Mouse (Mus musculus): ENCODE data around the gene Slc2a5. TPM values are rescaled to one million over a fixed set of nuclear protein-coding genes. Genes with fewer than 3 reads are reported as not detected.

Slc2a5 gene
- polyA plus RNA-seq, 1 experiment from 2014 or later = 2.2 TPM

GRCm38 (mm10) chr4:150118163-150118562, 920 bp upstream of the Slc2a5 start:
- H3K4me2 ChIP-seq (replicated peaks; ENCODE audit: low read depth, low read length) = no peak overlapping the region
- no peak overlapping the region for H3K27ac ChIP-seq (ENCODE audit: low read length)
- no peak overlapping the region for H3K4me3 ChIP-seq (ENCODE audit: low read length)
- 66% methylated on average over 6 of the region's 6 CpGs for WGBS
- ATAC-seq (ENCODE audit: low FRiP score, low TSS enrichment) = no peak
- no peaks in the 10 kb centered on the region for H3K9me3 ChIP-seq (ENCODE audit: low read length)
- H3K36me3 ChIP-seq (ENCODE audit: insufficient read depth, low read length) = no peaks in the 10 kb centered on the region
- no peak overlapping the region for H3K9ac ChIP-seq (replicated peaks; ENCODE audit: low read length)
- no peaks in the 10 kb centered on the region for H3K27me3 ChIP-seq (ENCODE audit: insufficient read depth, low read length)
- H3K4me1 ChIP-seq (ENCODE audit: insufficient read depth, low read length) = peaks cover 16% of the 10 kb centered on the region

- Histone ChIP-seq H3K4me3 (ENCODE audit: low read length) (peak overlapping the region; percentile 21; the same call in 1 of the 2 replicates), H3K4me2 (replicated peaks; ENCODE audit: low read depth, low read length) (peak overlapping the region; percentile 52), H3K27me3 (ENCODE audit: insufficient read depth, low read length) (no peaks in the 10 kb centered on the region), H3K27ac (ENCODE audit: low read length) (0 out of 2 replicates have a peak overlapping the region, but pooled peaks have one; percentile 7), H3K9ac (replicated peaks; ENCODE audit: low read length) (peak overlapping the region; percentile 40; the same call in 1 of the 2 replicates), H3K9me3 (ENCODE audit: low read length) (no peaks in the 10 kb centered on the region), H3K4me1 (ENCODE audit: insufficient read depth, low read length) (peaks cover 16% of the 10 kb centered on the region), H3K36me3 (ENCODE audit: insufficient read depth, low read length) (no peaks in the 10 kb centered on the region)
- ATAC-seq (ENCODE audit: low FRiP score, low TSS enrichment) = no peak; the same call in 1 of the 2 replicates
- WGBS = 19% methylated on average over 14 of the region's 14 CpGs
Measured at GRCm38 (mm10) chr4:150119640-150120039, 557 bp downstream of the Slc2a5 start.

- Histone ChIP-seq H3K4me2 (replicated peaks; ENCODE audit: low read depth, low read length) (no peak overlapping the region), H3K27me3 (ENCODE audit: insufficient read depth, low read length) (no peaks in the 10 kb centered on the region), H3K4me3 (ENCODE audit: low read length) (no peak overlapping the region), H3K27ac (ENCODE audit: low read length) (no peak overlapping the region), H3K9me3 (ENCODE audit: low read length) (no peaks in the 10 kb centered on the region), H3K9ac (replicated peaks; ENCODE audit: low read length) (no peak overlapping the region), H3K36me3 (ENCODE audit: insufficient read depth, low read length) (no peaks in the 10 kb centered on the region), H3K4me1 (ENCODE audit: insufficient read depth, low read length) (peaks cover 16% of the 10 kb centered on the region)
- ATAC-seq (ENCODE audit: low FRiP score, low TSS enrichment) = no peak
- WGBS = 25% methylated on average over 15 of the region's 15 CpGs
Measured at GRCm38 (mm10) chr4:150120173-150120833, 1.2 kb downstream of the Slc2a5 start.

DNA sequence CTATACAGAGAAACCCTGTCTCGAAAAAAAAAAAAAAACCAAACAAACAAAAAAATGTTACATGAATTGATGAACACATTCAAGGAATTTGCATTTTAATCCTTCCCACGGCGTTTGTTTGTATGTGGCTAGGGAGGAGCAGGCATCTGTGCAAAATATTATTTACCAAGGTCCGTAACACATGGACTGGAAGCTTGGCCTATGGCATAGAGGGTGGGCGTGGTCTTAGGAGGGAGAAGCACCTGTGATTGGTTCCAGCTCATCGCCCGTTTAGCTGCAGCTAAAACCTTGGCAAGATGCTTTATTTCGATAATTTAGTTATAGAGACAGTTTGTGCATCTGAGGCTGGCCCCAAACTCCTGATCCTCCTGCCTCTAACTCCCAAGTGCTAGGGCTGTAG, 2.3 kb downstream of the Slc2a5 start:
- ATAC-seq (ENCODE audit: low FRiP score, low TSS enrichment) = no peak
- Histone ChIP-seq H3K9ac (replicated peaks; ENCODE audit: low read length) (no peak overlapping the region), H3K9me3 (ENCODE audit: low read length) (no peaks in the 10 kb centered on the region), H3K4me2 (replicated peaks; ENCODE audit: low read depth, low read length) (no peak overlapping the region), H3K36me3 (ENCODE audit: insufficient read depth, low read length) (no peaks in the 10 kb centered on the region), H3K27me3 (ENCODE audit: insufficient read depth, low read length) (no peaks in the 10 kb centered on the region), H3K4me3 (ENCODE audit: low read length) (no peak overlapping the region), H3K4me1 (ENCODE audit: insufficient read depth, low read length) (peaks cover 16% of the 10 kb centered on the region), H3K27ac (ENCODE audit: low read length) (no peak overlapping the region)
- WGBS = 73% methylated on average over 8 of the region's 8 CpGs

GRCm38 (mm10) chr4:150122476-150122875, 3.4 kb downstream of the Slc2a5 start:
- Histone ChIP-seq H3K4me2 (replicated peaks; ENCODE audit: low read depth, low read length) (no peak overlapping the region), H3K27me3 (ENCODE audit: insufficient read depth, low read length) (no peaks in the 10 kb centered on the region), H3K36me3 (ENCODE audit: insufficient read depth, low read length) (no peaks in the 10 kb centered on the region), H3K4me1 (ENCODE audit: insufficient read depth, low read length) (peaks cover 16% of the 10 kb centered on the region), H3K27ac (ENCODE audit: low read length) (no peak overlapping the region), H3K9me3 (ENCODE audit: low read length) (no peaks in the 10 kb centered on the region), H3K9ac (replicated peaks; ENCODE audit: low read length) (no peak overlapping the region), H3K4me3 (ENCODE audit: low read length) (no peak overlapping the region)
- WGBS = 30% methylated on average over 3 of the region's 3 CpGs
- ATAC-seq (ENCODE audit: low FRiP score, low TSS enrichment) = no peak

DNA sequence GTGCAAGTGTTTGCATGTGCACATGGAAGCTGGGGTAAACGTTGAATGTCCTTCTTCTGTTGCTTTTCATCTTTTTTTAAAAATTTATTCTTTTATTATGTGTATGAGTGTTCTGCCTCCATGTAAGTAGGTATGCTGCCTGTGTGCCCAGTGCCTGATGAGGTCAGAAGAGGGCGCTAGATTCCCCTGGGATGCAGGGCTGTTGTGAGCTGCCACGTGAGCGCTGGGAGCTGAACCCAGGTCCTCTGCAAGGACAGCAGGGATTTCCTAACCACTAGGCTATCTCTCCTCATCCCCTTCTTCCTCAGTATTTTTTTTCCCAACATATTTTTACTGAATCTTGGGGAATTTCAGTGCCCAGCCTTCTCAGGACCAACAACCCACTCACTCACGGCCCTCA, 7.3 kb downstream of the Slc2a5 start:
- 84% methylated on average over 5 of the region's 5 CpGs for WGBS
- no peak for ATAC-seq (ENCODE audit: low FRiP score, low TSS enrichment)
- Histone ChIP-seq H3K36me3 (ENCODE audit: insufficient read depth, low read length) (no peaks in the 10 kb centered on the region), H3K27ac (ENCODE audit: low read length) (no peak overlapping the region), H3K4me2 (replicated peaks; ENCODE audit: low read depth, low read length) (no peak overlapping the region), H3K27me3 (ENCODE audit: insufficient read depth, low read length) (no peaks in the 10 kb centered on the region), H3K9me3 (ENCODE audit: low read length) (no peaks in the 10 kb centered on the region), H3K9ac (replicated peaks; ENCODE audit: low read length) (no peak overlapping the region), H3K4me1 (ENCODE audit: insufficient read depth, low read length) (no peaks in the 10 kb centered on the region), H3K4me3 (ENCODE audit: low read length) (no peak overlapping the region)

DNA sequence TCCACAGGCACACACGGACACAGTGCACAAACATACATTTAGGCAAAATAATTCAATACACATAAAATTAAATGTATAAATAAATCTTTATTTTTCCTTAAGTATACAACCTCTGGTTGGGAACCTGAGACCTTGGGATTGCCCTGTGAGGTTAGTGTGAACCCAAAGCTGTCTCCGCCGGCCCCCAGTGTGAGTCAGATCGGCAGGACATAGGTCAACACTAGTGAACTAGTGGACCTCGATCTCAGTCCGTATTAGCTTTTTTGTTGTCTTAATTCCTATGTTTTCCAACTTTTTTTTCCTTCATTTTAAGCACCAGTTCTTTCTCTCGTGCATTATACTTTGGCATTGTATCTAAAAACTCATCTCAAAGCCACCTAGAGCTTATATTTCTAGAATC, 8.8 kb downstream of the Slc2a5 start:
- Histone ChIP-seq H3K4me2 (replicated peaks; ENCODE audit: low read depth, low read length) (no peak overlapping the region), H3K4me1 (ENCODE audit: insufficient read depth, low read length) (peaks cover 4% of the 10 kb centered on the region), H3K9me3 (ENCODE audit: low read length) (no peaks in the 10 kb centered on the region), H3K27ac (ENCODE audit: low read length) (no peak overlapping the region), H3K27me3 (ENCODE audit: insufficient read depth, low read length) (no peaks in the 10 kb centered on the region), H3K4me3 (ENCODE audit: low read length) (no peak overlapping the region), H3K9ac (replicated peaks; ENCODE audit: low read length) (no peak overlapping the region), H3K36me3 (ENCODE audit: insufficient read depth, low read length) (no peaks in the 10 kb centered on the region)
- no peak for ATAC-seq (ENCODE audit: low FRiP score, low TSS enrichment)
- WGBS = 79% methylated on average over 7 of the region's 7 CpGs

DNA sequence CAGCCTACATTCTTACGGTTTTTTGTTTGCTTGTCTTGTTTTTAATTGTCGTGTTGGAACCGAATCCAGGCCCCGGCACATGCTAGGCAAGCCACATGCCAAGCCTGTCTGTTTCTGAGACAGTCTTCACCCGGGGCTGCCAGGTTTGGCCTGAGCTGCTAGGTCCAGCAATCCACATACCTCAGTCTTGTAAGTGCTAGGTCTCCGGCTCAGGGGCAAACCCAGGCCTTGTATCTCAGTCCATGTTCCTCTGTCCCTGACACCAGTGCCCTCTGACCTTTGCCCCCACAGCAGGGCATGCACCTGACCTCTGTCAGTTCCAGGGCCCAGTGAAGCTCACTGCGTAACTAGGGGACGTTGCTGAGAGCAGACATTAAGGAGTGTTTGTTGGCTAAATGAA, 9.5 kb downstream of the Slc2a5 start:
- H3K27me3 ChIP-seq (ENCODE audit: insufficient read depth, low read length) = no peaks in the 10 kb centered on the region
- peaks cover 11% of the 10 kb centered on the region for H3K4me1 ChIP-seq (ENCODE audit: insufficient read depth, low read length)
- no peak for ATAC-seq (ENCODE audit: low FRiP score, low TSS enrichment)
- H3K9me3 ChIP-seq (ENCODE audit: low read length) = no peaks in the 10 kb centered on the region
- H3K4me2 ChIP-seq (replicated peaks; ENCODE audit: low read depth, low read length) = no peak overlapping the region
- H3K9ac ChIP-seq (replicated peaks; ENCODE audit: low read length) = no peak overlapping the region
- no peaks in the 10 kb centered on the region for H3K36me3 ChIP-seq (ENCODE audit: insufficient read depth, low read length)
- WGBS = 78% methylated on average over 8 of the region's 8 CpGs
- no peak overlapping the region for H3K27ac ChIP-seq (ENCODE audit: low read length)
- no peak overlapping the region for H3K4me3 ChIP-seq (ENCODE audit: low read length)

DNA sequence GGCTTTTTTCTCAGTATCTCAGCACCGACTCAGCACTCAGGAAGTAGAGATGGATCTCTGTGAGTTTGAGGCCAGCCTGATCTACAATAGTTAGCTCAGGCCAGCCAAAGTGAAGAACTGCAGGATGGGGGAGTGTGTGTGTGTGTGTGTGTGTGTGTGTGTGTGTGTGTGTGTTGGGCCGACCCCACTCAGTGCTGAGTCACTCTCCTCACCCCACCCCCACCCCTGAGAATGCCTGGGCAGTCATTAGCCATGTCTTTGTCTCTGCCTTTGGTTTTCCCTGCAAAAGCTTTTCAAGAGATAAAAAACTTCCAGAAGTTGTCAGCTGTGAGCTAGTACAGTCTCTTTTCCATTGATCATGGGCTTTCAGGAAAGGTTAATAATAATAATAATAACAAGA, 11.6 kb downstream of the Slc2a5 start:
- ATAC-seq (ENCODE audit: low FRiP score, low TSS enrichment) = no peak
- H3K4me2 ChIP-seq (replicated peaks; ENCODE audit: low read depth, low read length) = no peak overlapping the region
- peaks cover 11% of the 10 kb centered on the region for H3K4me1 ChIP-seq (ENCODE audit: insufficient read depth, low read length)
- no peaks in the 10 kb centered on the region for H3K27me3 ChIP-seq (ENCODE audit: insufficient read depth, low read length)
- H3K9me3 ChIP-seq (ENCODE audit: low read length) = no peaks in the 10 kb centered on the region
- H3K27ac ChIP-seq (ENCODE audit: low read length) = no peak overlapping the region
- no peak overlapping the region for H3K9ac ChIP-seq (replicated peaks; ENCODE audit: low read length)
- 53% methylated on average over 2 of the region's 2 CpGs for whole genome bisulfite sequencing
- no peaks in the 10 kb centered on the region for H3K36me3 ChIP-seq (ENCODE audit: insufficient read depth, low read length)
- H3K4me3 ChIP-seq (ENCODE audit: low read length) = no peak overlapping the region

- Histone ChIP-seq H3K27ac (ENCODE audit: low read length) (no peak overlapping the region), H3K36me3 (ENCODE audit: insufficient read depth, low read length) (no peaks in the 10 kb centered on the region), H3K4me2 (replicated peaks; ENCODE audit: low read depth, low read length) (peak overlapping the region; percentile 49), H3K4me3 (ENCODE audit: low read length) (peak overlapping the region; percentile 28; the same call in 1 of the 2 replicates), H3K27me3 (ENCODE audit: insufficient read depth, low read length) (no peaks in the 10 kb centered on the region), H3K9ac (replicated peaks; ENCODE audit: low read length) (0 out of 2 replicates have a peak overlapping the region, but pooled peaks have one; percentile 17), H3K4me1 (ENCODE audit: insufficient read depth, low read length) (peaks cover 11% of the 10 kb centered on the region), H3K9me3 (ENCODE audit: low read length) (no peaks in the 10 kb centered on the region)
- ATAC-seq (ENCODE audit: low FRiP score, low TSS enrichment) = peak; percentile 76
- WGBS = 10% methylated on average over 24 of the region's 24 CpGs
Measured at GRCm38 (mm10) chr4:150132692-150133271, 13.7 kb downstream of the Slc2a5 start.

Data from kidney, embryonic 16.5 days (tissue).